Mouse (Mus musculus) cortical plate, adult 2 months (tissue): ENCODE results near the gene Sp1.

Experiments used
- CTCF ChIP-seq: fragments of 200-500 bp; IDR thresholded peaks from 2 replicates; pipeline ENCODE4 v1.5.1; 2011; ENCODE audit warnings: mild to moderate bottlenecking, control low read depth, low read length; ENCODE audit not compliant: insufficient read depth; ENCODE audit errors: extremely low read depth
- POLR2A ChIP-seq: fragments of 200-500 bp; IDR thresholded peaks from 2 replicates; pipeline ENCODE4 v1.6.1; 2011; ENCODE audit warnings: mild to moderate bottlenecking, low read length, control low read depth; ENCODE audit not compliant: insufficient read depth; ENCODE audit errors: extremely low read depth

- TF ChIP-seq CTCF, result peak; percentile 29
- TF ChIP-seq POLR2A, result no peak
Measured at GRCm38 (mm10) chr15:102455993-102456392, 50.0 kb downstream of the Sp1 start.
